In the genomic region with DNA sequence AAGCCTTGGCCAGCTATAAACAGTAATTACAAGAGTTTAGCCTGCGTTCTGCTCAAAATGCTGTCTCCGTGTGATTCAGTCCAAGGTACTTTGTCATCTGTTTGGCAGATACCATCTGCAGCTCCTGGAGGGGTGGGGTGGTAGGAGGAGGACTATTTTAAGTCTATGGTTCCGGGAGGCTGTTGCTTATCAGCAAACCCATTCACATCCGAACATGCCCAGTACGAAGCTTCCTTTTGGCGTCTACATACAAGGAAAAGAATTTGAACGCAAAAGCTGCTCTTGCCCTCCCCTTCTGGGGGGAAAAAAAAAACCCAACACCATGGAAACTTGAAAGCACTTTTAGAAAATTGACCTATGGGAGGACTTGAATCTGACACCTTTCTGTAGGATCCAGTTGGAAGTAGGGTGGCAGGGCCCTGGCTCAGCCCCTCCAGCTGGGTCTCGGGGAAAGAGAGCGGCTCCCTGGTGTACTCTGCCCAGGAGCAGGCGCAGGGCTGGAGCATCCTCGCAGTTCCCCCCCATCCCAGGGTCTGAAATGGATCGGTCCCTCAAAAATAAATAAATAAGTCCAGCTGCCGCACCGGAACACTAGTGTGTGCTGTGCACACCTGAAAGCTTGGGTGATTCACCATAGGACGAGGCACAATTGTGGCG, we compare ENCODE assay signal across 8 mouse cellular contexts.
DNase-seq lines count a peak whose midpoint lies in the region; ATAC-seq and TF ChIP-seq lines count a peak whose summit lies in the region.

No protein-coding gene starts in this region.

- TF ChIP-seq CTCF in spleen, adult 2 months (IDR thresholded peaks at IDR 0.05; ENCODE audit: extremely low read depth, insufficient read depth, insufficient read length, insufficient replicate concordance) = no peak

- H3K9me3 ChIP-seq in embryonic facial prominence, embryonic 14.5 days (ENCODE audit: control insufficient read depth, low read length) = no peaks in the 10 kb centered on the region
- no peaks in the 10 kb centered on the region for H3K9me3 ChIP-seq in limb, embryonic 12.5 days
- H3K9me3 ChIP-seq in midbrain, embryonic 15.5 days = no peaks in the 10 kb centered on the region

- peak overlapping the region; percentile 75 for H3K27ac ChIP-seq in embryonic facial prominence, embryonic 14.5 days (replicated peaks; ENCODE audit: low read depth, low read length)
- peak overlapping the region; percentile 81 for H3K27ac ChIP-seq in limb, embryonic 12.5 days
- peak overlapping the region; percentile 82 for H3K27ac ChIP-seq in midbrain, embryonic 15.5 days
- H3K27ac ChIP-seq in spleen, adult 2 months (ENCODE audit: insufficient read depth, low read length) = peak overlapping the region; percentile 63

- H3K4me1 ChIP-seq in embryonic facial prominence, embryonic 14.5 days (ENCODE audit: control insufficient read depth, insufficient read depth, low read length) = no peaks in the 10 kb centered on the region
- H3K4me1 ChIP-seq in limb, embryonic 12.5 days (replicated peaks) = peaks cover 13% of the 10 kb centered on the region
- peaks cover 10% of the 10 kb centered on the region for H3K4me1 ChIP-seq in midbrain, embryonic 15.5 days
- no peaks in the 10 kb centered on the region; the same call in 1 of the 2 replicates for H3K4me1 ChIP-seq in spleen, adult 2 months (ENCODE audit: control insufficient read depth, insufficient read depth, insufficient read length)

- peak; percentile 97 for DNase-seq in 3T3-L1 (ENCODE audit: low read depth, low spot score)
- peak; percentile 76 to 83 for DNase-seq in adrenal gland, postnatal 36 days
- peak; percentile 96 for DNase-seq in embryonic facial prominence, embryonic 14.5 days (ENCODE audit: low spot score)
- peak; percentile 89 for DNase-seq in heart, adult 8-10 months (ENCODE audit: low spot score)
- peak; percentile 83 to 87 for DNase-seq in kidney, adult 8-10 months
- peak; percentile 68 to 77 for DNase-seq in spleen, adult 2 months (ENCODE audit: low read depth in 1 of 2, low spot score in 2 of 2)

- 0% methylated on average over 16 of the region's 16 CpGs for WGBS in embryonic facial prominence, embryonic 14.5 days
- WGBS in limb, embryonic 12.5 days = under 1% methylated on average over 16 of the region's 16 CpGs
- WGBS in midbrain, embryonic 15.5 days = under 1% methylated on average over 16 of the region's 16 CpGs
- under 1% methylated on average over 16 of the region's 16 CpGs for WGBS in spleen, adult 2 months

- peak overlapping the region; percentile 61 for H3K9ac ChIP-seq in embryonic facial prominence, embryonic 14.5 days (ENCODE audit: low read depth, low read length)
- H3K9ac ChIP-seq in limb, embryonic 12.5 days (replicated peaks) = peak overlapping the region; percentile 70
- H3K9ac ChIP-seq in midbrain, embryonic 15.5 days = peak overlapping the region; percentile 47

- H3K27me3 ChIP-seq in embryonic facial prominence, embryonic 14.5 days (replicated peaks; ENCODE audit: control insufficient read depth, insufficient read depth, low read length) = no peaks in the 10 kb centered on the region
- H3K27me3 ChIP-seq in limb, embryonic 12.5 days = no peaks in the 10 kb centered on the region
- no peaks in the 10 kb centered on the region for H3K27me3 ChIP-seq in midbrain, embryonic 15.5 days (replicated peaks)
- no peaks in the 10 kb centered on the region for H3K27me3 ChIP-seq in spleen, adult 2 months (ENCODE audit: control insufficient read depth, insufficient read depth, low read length)

- peak overlapping the region; percentile 56 for H3K4me2 ChIP-seq in embryonic facial prominence, embryonic 14.5 days (ENCODE audit: low read depth, low read length)
- peak overlapping the region; percentile 65 for H3K4me2 ChIP-seq in limb, embryonic 12.5 days
- H3K4me2 ChIP-seq in midbrain, embryonic 15.5 days = peak overlapping the region; percentile 83

- peak overlapping the region; percentile 40 for H3K4me3 ChIP-seq in embryonic facial prominence, embryonic 14.5 days (ENCODE audit: low read depth, low read length)
- H3K4me3 ChIP-seq in limb, embryonic 12.5 days (replicated peaks) = peak overlapping the region; percentile 55
- peak overlapping the region; percentile 49 for H3K4me3 ChIP-seq in midbrain, embryonic 15.5 days
- peak overlapping the region; percentile 73 for H3K4me3 ChIP-seq in spleen, adult 2 months (ENCODE audit: extremely low read depth, insufficient read depth, insufficient read length)

- peak; percentile 99 for ATAC-seq in embryonic facial prominence, embryonic 14.5 days (ENCODE audit: low read depth)
- ATAC-seq in limb, embryonic 12.5 days (ENCODE audit: insufficient number of reproducible peaks, insufficient read depth, low FRiP score, low TSS enrichment, low read depth) = peak; percentile 99
- peak; percentile 95 for ATAC-seq in midbrain, embryonic 15.5 days (replicated peaks)

- no peaks in the 10 kb centered on the region for H3K36me3 ChIP-seq in embryonic facial prominence, embryonic 14.5 days (ENCODE audit: control insufficient read depth, insufficient read depth, low read length)
- H3K36me3 ChIP-seq in limb, embryonic 12.5 days = no peaks in the 10 kb centered on the region
- H3K36me3 ChIP-seq in midbrain, embryonic 15.5 days (replicated peaks) = no peaks in the 10 kb centered on the region
- no peaks in the 10 kb centered on the region for H3K36me3 ChIP-seq in spleen, adult 2 months (ENCODE audit: control insufficient read depth, insufficient read depth, low read length)

- no peak for TF ChIP-seq POLR2A in spleen, adult 2 months (IDR thresholded peaks at IDR 0.05; ENCODE audit: low read depth, low read length)

Comparison
In these comparisons a context has a peak if more than half of its experiments do, and no peak if none do; other contexts are left out.
1. Peak in every context shown above with its lines: DNase-seq, ATAC-seq, H3K4me3 ChIP-seq and H3K27ac ChIP-seq.